Mouse (Mus musculus): ENCODE measurements around the gene Nfkbie.

Gene Nfkbie

DNA sequence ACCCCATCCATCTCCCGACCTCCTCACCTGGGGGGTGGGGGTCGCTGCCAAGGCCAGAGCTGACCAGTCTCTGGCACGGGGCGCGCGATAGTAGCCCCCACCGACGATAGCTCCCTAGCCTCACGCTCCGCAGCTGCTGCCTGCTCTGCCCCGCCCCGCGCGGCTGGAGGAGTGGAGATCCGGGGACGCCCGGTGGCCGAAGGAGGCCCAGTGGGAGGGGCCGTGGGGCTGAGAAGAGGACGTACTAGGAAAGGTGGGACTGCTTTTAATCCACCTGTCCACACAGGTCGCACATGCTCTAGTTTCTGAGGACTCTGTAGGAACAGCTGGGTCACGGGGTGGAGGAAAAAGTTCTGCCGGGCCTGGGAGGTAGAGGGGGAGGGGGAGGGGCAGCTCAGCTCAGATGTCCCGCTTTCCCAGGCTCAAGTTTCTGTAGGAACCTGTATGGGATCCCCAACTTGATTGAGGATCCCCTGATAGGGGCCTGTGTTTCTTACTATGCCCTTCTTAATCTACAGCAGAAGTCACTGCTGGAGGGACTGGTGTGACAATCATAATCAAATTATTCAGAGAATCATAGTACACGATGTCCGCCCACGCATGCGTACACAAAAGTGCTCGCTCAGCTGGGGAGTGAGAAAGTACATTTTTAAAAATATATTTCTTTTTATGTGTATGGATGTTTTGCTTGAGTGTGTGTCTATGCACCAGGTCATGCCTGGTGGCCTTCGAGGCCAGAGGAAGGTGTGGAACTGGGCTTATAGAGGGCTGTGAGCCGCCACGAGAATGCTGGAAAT is 44.1 kb downstream of the Nfkbie start, which contains the start of gene Slc29a1:
Gene Slc29a1 (minus strand): TSS at position 161 of the 797 bp plus-strand sequence.
- DNase-seq, result peak; percentile 77 to 85

DNA sequence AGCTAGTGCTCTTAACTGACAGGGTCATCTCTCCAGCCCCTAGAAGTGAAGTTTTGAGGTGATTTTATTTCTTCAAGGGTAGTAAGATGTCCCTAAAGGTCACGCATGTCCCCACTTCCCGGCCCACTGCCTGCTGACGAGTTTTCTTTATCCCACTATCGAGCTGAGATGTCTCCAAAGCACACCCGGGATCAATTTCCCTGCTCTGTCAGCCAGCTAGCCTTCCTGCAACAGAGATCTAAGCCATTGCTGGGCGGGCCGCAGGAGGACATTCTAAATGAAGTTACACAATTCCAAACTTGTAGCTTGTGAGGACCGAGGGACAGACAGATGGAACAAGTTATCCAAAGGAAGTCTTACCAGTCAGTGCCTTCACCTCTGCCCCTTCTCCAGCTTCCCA is 44.8 kb downstream of the Nfkbie start:
- no peak for DNase-seq

DNA sequence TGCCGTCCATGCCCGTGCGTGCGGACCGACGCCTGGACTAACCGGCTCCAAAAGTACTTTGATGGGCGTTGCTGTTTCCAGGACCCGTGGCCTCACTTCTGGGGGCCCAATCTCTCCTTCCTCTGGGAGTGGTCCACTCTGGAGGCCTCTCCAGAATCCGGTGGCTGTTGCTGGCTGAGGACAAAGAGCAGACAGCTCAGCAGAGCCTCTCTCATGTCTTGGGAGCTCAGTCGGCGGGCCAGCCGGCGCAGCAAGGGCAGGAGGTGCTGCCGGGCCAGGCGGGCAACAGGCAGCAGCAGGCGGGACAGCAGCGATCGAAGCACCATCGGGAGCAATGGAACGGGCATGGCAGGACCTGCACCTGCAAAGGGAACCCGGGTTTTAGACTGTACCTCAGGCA is 45.8 kb downstream of the Nfkbie start:
- DNase-seq, result no peak

DNA sequence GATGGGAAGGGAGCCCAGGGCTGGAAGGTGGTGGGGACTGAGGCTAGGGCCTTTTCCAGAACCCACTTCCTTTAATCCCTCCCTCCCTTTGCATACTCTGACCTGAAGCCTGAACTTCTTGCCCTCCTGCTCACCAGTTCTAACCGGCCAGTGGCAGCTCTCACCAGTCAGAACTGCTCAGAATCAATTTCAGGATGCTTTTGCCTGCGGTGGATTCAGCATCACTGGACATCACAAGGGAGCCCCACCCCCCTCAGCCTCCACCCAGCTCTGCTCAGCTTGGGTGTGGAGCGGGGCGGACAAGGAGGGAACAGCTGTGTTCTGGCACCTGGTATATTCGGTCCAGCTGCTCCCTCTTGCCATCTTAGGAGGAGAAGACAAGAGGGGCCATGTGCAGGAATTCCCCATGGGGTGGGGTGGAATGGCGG is 46.4 kb downstream of the Nfkbie start, which contains the start of gene Mymx:
Gene Mymx (minus strand): TSS at position 226 of the 428 bp plus-strand sequence.
- DNase-seq, result no peak

DNA sequence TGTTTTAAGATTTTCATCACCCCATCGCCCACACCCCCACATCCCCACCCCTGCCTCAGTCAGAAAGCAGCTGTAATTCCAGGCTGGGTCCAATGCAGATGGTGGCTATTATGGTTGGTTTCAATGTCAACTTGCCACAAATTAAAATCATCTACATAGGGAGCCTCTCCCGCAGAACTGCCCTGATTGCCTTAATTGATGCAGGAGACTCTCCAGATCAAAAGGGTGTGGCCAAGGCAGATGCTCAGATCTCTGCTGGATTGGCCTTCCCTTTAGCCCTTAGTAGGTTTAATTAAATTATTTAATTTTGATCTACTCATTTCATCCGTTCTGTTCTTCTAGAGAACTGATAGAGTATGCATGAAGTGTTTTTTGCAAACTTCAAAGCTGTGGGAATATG is 47.5 kb downstream of the Nfkbie start:
- no peak for DNase-seq

DNA sequence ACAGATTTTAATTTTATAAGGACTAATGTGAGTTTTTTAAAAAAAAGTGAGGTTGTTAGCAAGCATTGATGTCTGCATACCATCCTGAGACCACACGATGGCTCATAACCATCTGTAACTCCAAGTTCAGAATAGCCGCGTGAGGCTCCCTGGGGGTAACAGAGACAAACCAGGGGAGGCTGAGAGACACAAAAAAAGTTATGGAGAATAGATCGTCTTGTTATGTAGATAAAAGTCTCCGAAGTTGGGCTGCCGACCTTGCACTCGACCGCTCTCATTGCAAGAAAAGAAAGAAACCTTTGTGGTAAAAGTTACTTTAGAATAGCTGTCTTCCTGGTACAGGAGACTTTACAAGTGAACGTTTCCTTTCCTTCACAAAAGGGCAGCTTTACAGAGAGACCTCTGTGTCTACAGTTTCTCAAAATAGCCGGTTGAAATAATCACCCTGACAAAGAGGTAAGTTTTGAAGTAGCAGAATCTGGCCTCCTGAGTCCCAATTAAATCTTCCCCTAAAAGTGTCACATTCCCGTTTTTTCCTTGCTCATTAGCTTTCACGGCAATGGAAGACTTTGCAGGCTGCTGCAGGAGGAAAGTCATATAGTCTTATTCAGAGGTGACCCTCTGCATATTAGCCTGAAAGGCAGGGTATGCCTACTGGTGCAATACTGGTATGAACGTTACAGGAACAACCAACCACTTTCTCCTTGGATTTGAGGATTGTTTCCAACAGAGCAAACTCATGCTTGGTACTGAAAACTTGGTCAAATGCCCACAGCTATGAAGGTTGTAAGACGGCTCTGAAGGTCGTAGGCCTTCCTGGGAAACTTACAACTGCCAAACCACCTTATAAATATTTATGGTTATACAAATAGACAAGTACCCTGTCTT is 51.7 kb downstream of the Nfkbie start:
- DNase-seq, result no peak

DNA sequence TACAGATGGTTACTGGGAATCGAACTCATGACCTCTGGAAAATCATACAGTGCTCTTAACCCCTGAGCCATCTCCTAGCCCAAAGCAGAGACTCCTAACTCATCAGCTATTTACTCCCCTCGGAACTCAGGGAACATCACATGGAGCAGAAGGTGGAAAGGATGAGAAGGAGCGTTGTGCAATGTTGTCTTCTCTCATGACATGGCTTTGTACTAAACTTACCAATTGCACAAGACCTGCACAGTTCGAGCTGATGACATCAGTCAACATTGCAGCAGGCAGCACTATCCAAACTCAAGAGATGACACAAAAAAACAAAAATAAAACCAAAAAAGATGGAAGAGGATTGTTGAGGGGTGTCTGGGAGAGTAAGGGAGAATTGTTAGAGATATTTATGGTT is 52.9 kb downstream of the Nfkbie start:
- DNase-seq, result no peak

DNA sequence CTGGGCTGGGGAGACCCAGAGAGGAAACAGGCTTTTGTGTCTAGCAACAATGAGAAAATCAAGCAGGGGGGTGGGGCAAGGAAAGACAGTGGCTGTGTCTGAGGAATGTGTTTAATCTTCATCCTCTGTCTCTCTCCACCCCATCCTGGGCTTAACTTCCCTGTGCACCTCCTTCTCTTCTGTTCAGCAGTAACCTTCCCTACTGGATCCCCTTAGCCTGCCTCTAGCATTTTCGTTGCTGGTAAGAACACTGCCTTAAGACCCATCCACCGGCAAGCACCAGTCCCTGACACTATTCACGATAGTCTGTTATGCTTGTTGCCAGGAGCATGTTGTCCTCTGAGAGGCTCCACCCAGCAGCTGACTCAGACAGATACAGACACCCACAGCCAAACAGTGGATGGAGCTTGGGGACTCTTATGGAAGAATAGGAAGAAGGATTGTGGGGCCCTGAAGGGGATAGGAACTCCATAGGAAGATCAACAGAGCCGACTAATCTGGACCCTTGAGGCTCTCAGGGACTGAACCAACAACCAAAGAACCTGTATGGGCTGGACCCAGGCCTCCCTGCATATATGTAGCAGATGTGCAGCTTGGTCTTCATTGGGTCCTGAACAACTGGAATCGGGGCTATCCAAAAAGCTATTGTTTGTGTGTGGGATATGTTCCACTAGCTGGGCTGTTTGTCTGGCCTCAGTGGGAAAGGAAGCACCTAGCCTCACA is 54.8 kb downstream of the Nfkbie start:
- DNase-seq, result peak in 1 of 2 experiments; percentile 50

DNA sequence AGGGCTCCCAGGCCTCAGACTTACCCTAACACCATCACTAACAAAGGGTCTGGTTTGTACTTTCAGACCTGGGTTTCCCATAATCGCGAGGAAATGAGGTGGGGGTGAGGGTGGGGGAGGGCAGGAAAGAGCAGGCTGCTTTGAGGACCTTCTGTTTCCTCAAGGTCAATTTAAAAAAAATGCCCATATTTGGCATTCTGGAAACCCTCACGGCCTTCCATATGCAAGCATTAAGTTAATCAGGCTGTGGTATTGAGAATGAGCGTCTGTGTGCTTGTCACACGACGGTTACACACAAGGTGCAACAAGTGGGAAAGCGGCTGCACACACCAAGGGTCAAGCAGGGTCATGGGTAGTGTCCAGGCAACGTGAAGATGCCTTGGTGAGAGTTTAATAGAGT is 56.5 kb downstream of the Nfkbie start:
- DNase-seq, result no peak

All from lung, adult 18-20 months (tissue).